Mouse (Mus musculus) C2C12 (cell line): ENCODE measurements around the gene Dao. TPM values are rescaled to one million over a fixed set of nuclear protein-coding genes. Genes with fewer than 3 reads are reported as not detected.
A peak's percentile ranks its signal among the peaks of the same experiment; 100 is the strongest.

ENCODE experiments used
- H3K27me3 ChIP-seq: one replicate; pipeline ENCODE4 v1.6.1; 2011; ENCODE audit not compliant: control insufficient read depth, insufficient read depth, insufficient read length
- H3K36me3 ChIP-seq: one replicate; pipeline ENCODE4 v1.6.1; 2011; ENCODE audit not compliant: control insufficient read depth, insufficient read depth
- H3K4me3 ChIP-seq: one replicate; pipeline ENCODE4 v1.5.1; 2011; ENCODE audit warnings: mild to moderate bottlenecking, control low read depth; ENCODE audit not compliant: poor library complexity, insufficient read depth, severe bottlenecking
- H3K79me2 ChIP-seq: one replicate; pipeline ENCODE4 v1.6.1; 2011; ENCODE audit not compliant: control insufficient read depth, insufficient read depth
- H3K79me3 ChIP-seq: one replicate; pipeline ENCODE4 v1.6.1; 2011; ENCODE audit warnings: low read depth, control low read depth
- H3ac ChIP-seq: one replicate; pipeline ENCODE3; 2011; ENCODE audit warnings: low read depth; ENCODE audit not compliant: control insufficient read depth, insufficient read length
- CEBPB ChIP-seq: IDR thresholded peaks from one replicate; pipeline ENCODE4 v1.6.1; 2011; ENCODE audit warnings: low read depth, mild to moderate bottlenecking, control low read depth, moderate library complexity
- CTCF ChIP-seq: IDR thresholded peaks from one replicate; pipeline ENCODE4 v1.5.1; 2011; ENCODE audit not compliant: control insufficient read depth, insufficient read depth, insufficient read length
- FOSL1 ChIP-seq: IDR thresholded peaks from one replicate; pipeline ENCODE4 v1.8.0; 2011; ENCODE audit warnings: mild to moderate bottlenecking, low read length; ENCODE audit not compliant: poor library complexity, insufficient read depth, severe bottlenecking
- MAX ChIP-seq: IDR thresholded peaks from one replicate; pipeline ENCODE4 v1.6.1; 2011; ENCODE audit warnings: mild to moderate bottlenecking, control low read depth
- MYOD1 ChIP-seq: IDR thresholded peaks from one replicate; pipeline ENCODE4 v1.6.1; 2011; ENCODE audit warnings: low read depth; ENCODE audit not compliant: control insufficient read depth, insufficient read length
- MYOG ChIP-seq: IDR thresholded peaks from one replicate; pipeline ENCODE4 v1.6.1; 2011; ENCODE audit not compliant: control insufficient read depth, insufficient read length; ENCODE audit errors: extremely low read depth
- USF1 ChIP-seq: IDR thresholded peaks from one replicate; pipeline ENCODE4 v1.6.1; 2011; ENCODE audit warnings: low read depth, mild to moderate bottlenecking, control low read depth, moderate library complexity
- polyA plus RNA-seq: library from polyadenylated mRNA; unstranded; fragments of >200 nt; fragmentation: generic; extraction: Trizol; gene quantifications from one replicate; pipeline ENCODE4 v1.2.1, GENCODE M21; 2012; ENCODE audit warnings: missing spikeins

Dao gene
- polyA plus RNA-seq, 1 experiment, result not detected

GRCm38 (mm10) chr5:113968371-113968770 lies 35.1 kb upstream of the Dao start:
- Histone ChIP-seq H3K4me3 (no peak overlapping the region), H3K36me3 (no peaks in the 10 kb centered on the region)

GRCm38 (mm10) chr5:113971434-113971960 lies 32.0 kb upstream of the Dao start:
- H3K27me3 ChIP-seq, result no peaks in the 10 kb centered on the region
- H3K4me3 ChIP-seq, result no peak overlapping the region
- H3K79me2 ChIP-seq, result no peaks in the 10 kb centered on the region
- H3K79me3 ChIP-seq, result no peaks in the 10 kb centered on the region
- TF ChIP-seq FOSL1 (no peak), MAX (no peak), MYOD1 (no peak), MYOG (no peak), CEBPB (no peak), CTCF (no peak), USF1 (no peak)
- H3ac ChIP-seq, result no peak overlapping the region
- no peaks in the 10 kb centered on the region for H3K36me3 ChIP-seq

More at GRCm38 (mm10) chr5:113968371-113968770, 35.1 kb upstream of the Dao start:
- no peaks in the 10 kb centered on the region for H3K79me3 ChIP-seq
- no peak overlapping the region for H3ac ChIP-seq
- no peaks in the 10 kb centered on the region for H3K27me3 ChIP-seq
- TF ChIP-seq MYOD1, result no peak
- TF ChIP-seq MAX, result no peak
- TF ChIP-seq USF1, result no peak
- no peak for TF ChIP-seq CTCF
- no peak for TF ChIP-seq FOSL1
- TF ChIP-seq MYOG, result no peak
- no peak for TF ChIP-seq CEBPB
- H3K79me2 ChIP-seq, result no peaks in the 10 kb centered on the region

GRCm38 (mm10) chr5:113972589-113973515 lies 30.7 kb upstream of the Dao start:
- no peaks in the 10 kb centered on the region for H3K36me3 ChIP-seq
- H3K27me3 ChIP-seq, result no peaks in the 10 kb centered on the region
- H3ac ChIP-seq, result no peak overlapping the region
- no peaks in the 10 kb centered on the region for H3K79me3 ChIP-seq
- no peak overlapping the region for H3K4me3 ChIP-seq
- H3K79me2 ChIP-seq, result no peaks in the 10 kb centered on the region
- no peak for TF ChIP-seq CTCF
- TF ChIP-seq USF1, result peak; percentile 3

- H3K79me2 ChIP-seq, result no peaks in the 10 kb centered on the region
- H3K4me3 ChIP-seq, result no peak overlapping the region
- no peak for TF ChIP-seq MYOD1
- no peaks in the 10 kb centered on the region for H3K79me3 ChIP-seq
- no peak overlapping the region for H3ac ChIP-seq
- H3K36me3 ChIP-seq, result no peaks in the 10 kb centered on the region
- no peaks in the 10 kb centered on the region for H3K27me3 ChIP-seq
Observed at GRCm38 (mm10) chr5:113973790-113974189, 29.7 kb upstream of the Dao start.

GRCm38 (mm10) chr5:113974576-113974975 lies 28.9 kb upstream of the Dao start:
- TF ChIP-seq CTCF (no peak), FOSL1 (no peak), USF1 (no peak), MYOG (no peak), CEBPB (no peak), MYOD1 (no peak), MAX (no peak)
- H3K27me3 ChIP-seq, result no peaks in the 10 kb centered on the region
- H3ac ChIP-seq, result no peak overlapping the region

GRCm38 (mm10) chr5:113975538-113976215 lies 27.8 kb upstream of the Dao start:
- Histone ChIP-seq H3K27me3 (no peaks in the 10 kb centered on the region), H3K79me3 (no peaks in the 10 kb centered on the region), H3K4me3 (no peak overlapping the region), H3ac (no peak overlapping the region), H3K36me3 (no peaks in the 10 kb centered on the region), H3K79me2 (peaks cover 7% of the 10 kb centered on the region)
- peak; percentile 24 for TF ChIP-seq MYOD1
- TF ChIP-seq FOSL1, result peak; percentile 67
- TF ChIP-seq CEBPB, result peak; percentile 48
- no peak for TF ChIP-seq CTCF
- TF ChIP-seq MAX, result no peak
- peak; percentile 86 for TF ChIP-seq USF1
- TF ChIP-seq MYOG, result no peak

More at GRCm38 (mm10) chr5:113974576-113974975, 28.9 kb upstream of the Dao start:
- H3K36me3 ChIP-seq, result no peaks in the 10 kb centered on the region
- H3K4me3 ChIP-seq, result no peak overlapping the region
- H3K79me3 ChIP-seq, result no peaks in the 10 kb centered on the region
- H3K79me2 ChIP-seq, result no peaks in the 10 kb centered on the region
